Mouse (Mus musculus) liver, adult 2 months (tissue): ENCODE data around the gene Cd300e.

Experiments used
- CTCF ChIP-seq: fragments of 200-500 bp; IDR thresholded peaks from 2 replicates; pipeline ENCODE4 v1.5.1; 2011; ENCODE audit warnings: low read depth, low read length, control low read depth
- POLR2A ChIP-seq: fragments of 200-500 bp; IDR thresholded peaks from 2 replicates; pipeline ENCODE4 v1.6.1; 2011; ENCODE audit warnings: low read length, control low read depth; ENCODE audit not compliant: insufficient read depth; ENCODE audit errors: extremely low read depth

GRCm38 (mm10) chr11:115098203-115098932 is 36.4 kb upstream of the Cd300e start:
- no peak for TF ChIP-seq POLR2A
- no peak for TF ChIP-seq CTCF
